Mouse (Mus musculus): ENCODE data around the gene Gm17334. TPM values are rescaled to one million over a fixed set of nuclear protein-coding genes. Genes with fewer than 3 reads are reported as not detected.

Gene Gm17334
- polyA plus RNA-seq, 1 experiment from 2014 or later: not detected

DNA sequence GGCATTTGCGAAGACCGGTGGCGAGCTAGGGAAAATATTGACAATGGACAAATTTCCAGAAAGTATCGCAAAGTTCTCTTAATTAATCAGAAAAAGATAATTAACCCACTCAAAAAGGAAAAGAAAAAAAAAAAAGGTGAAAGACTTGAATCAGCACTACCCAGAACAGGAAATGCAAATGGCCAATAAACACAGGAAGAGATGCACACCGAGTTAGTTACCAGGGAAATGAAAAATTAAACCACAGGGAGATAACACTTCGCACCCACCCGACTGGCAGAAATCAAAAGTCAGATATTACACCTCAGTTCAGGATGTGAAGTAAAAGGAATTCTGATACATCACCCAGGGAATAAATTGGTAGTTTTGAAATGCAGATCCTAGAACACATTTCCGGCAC lies 40.7 kb downstream of the Gm17334 start:
- Histone ChIP-seq H3K4me1 (replicated peaks) (no peaks in the 10 kb centered on the region), H3K9me3 (no peaks in the 10 kb centered on the region), H3K36me3 (no peaks in the 10 kb centered on the region), H3K4me3 (no peak overlapping the region), H3K27ac (replicated peaks) (no peak overlapping the region), H3K9ac (no peak overlapping the region), H3K27me3 (no peaks in the 10 kb centered on the region), H3K4me2 (no peak overlapping the region)
- WGBS: 92% methylated on average over 8 of the region's 8 CpGs
- no peak for ATAC-seq (ENCODE audit: low read depth)

DNA sequence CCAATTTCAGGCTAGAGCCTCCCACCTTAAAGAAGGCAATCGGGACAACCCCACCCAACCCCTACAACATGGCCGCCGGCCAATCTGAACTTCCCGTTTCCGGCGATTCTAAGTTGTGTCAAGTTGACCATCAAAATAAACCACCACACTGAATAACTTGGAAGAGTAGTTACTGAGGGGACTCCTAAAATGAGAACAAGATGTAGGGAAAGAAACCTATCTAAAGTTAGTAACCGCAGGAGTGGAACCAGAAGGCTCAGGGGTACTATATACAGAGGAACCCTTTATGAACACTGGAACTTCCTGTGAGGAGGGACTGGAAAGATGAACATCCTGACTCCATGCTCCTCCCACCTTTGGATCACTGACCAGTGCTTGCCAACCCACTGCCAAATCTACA lies 41.5 kb downstream of the Gm17334 start:
- no peak overlapping the region for H3K4me2 ChIP-seq
- ATAC-seq (ENCODE audit: low read depth): no peak
- H3K36me3 ChIP-seq: no peaks in the 10 kb centered on the region
- H3K27me3 ChIP-seq: no peaks in the 10 kb centered on the region
- no peaks in the 10 kb centered on the region for H3K9me3 ChIP-seq
- H3K4me1 ChIP-seq (replicated peaks): no peaks in the 10 kb centered on the region
- H3K9ac ChIP-seq: no peak overlapping the region
- WGBS: 94% methylated on average over 7 of the region's 7 CpGs
- no peak overlapping the region for H3K4me3 ChIP-seq
- H3K27ac ChIP-seq (replicated peaks): no peak overlapping the region

Small RNA genes within 50 kb of the gene (microRNA-seq; reads per million reads assigned to microRNA genes)
- gene Mir7671: not detected

Other genes starting within 250 kb of the Gm17334 start
- 265 and 272 TPM in 2 replicates for gene Kif3a, start 205.8 kb downstream of the Gm17334 start, polyA plus RNA-seq (2015; fragmentation: Nextera tagmentation; extraction: Ambion mirVana)
- 2.1 and 2.5 TPM in 2 replicates for gene Il4, start 154.5 kb downstream of the Gm17334 start, polyA plus RNA-seq (2015; fragmentation: Nextera tagmentation; extraction: Ambion mirVana)
- gene Il13, start 138.5 kb downstream of the Gm17334 start, polyA plus RNA-seq (2015; fragmentation: Nextera tagmentation; extraction: Ambion mirVana): not detected in 2 replicates
- gene Rad50, start 65.9 kb downstream of the Gm17334 start, polyA plus RNA-seq (2015; fragmentation: Nextera tagmentation; extraction: Ambion mirVana): 11.9 and 12.6 TPM in 2 replicates
- not detected in 2 replicates for gene Il5, start 52.4 kb downstream of the Gm17334 start, polyA plus RNA-seq (2015; fragmentation: Nextera tagmentation; extraction: Ambion mirVana)
- 3.5 and 3.7 TPM in 2 replicates for gene Irf1, start 3.2 kb downstream of the Gm17334 start, polyA plus RNA-seq (2015; fragmentation: Nextera tagmentation; extraction: Ambion mirVana)
- gene Gm12216, start 86.1 kb upstream of the Gm17334 start, polyA plus RNA-seq (2015; fragmentation: Nextera tagmentation; extraction: Ambion mirVana): 0.99 and 1.6 TPM in 2 replicates
- 8.5 and 9.3 TPM in 2 replicates for gene Slc22a5, start 118.5 kb upstream of the Gm17334 start, polyA plus RNA-seq (2015; fragmentation: Nextera tagmentation; extraction: Ambion mirVana)
- 2.3 and 3.6 TPM in 2 replicates for gene Slc22a21, start 207.1 kb upstream of the Gm17334 start, polyA plus RNA-seq (2015; fragmentation: Nextera tagmentation; extraction: Ambion mirVana)

Measured in neural tube, embryonic 13.5 days (tissue).